Mouse (Mus musculus) liver, embryonic 14.5 days (tissue): Measurements from ENCODE around the gene Nol12. TPM values are rescaled to one million over a fixed set of nuclear protein-coding genes. Genes with fewer than 3 reads are reported as not detected.

Experiments used
- ATAC-seq: fragments of 200-750 bp; cut with Nextera tagmentation; 2 replicates; pipeline ENCODE4 v1.8.0; 2017; ENCODE audit warnings: moderate number of reproducible peaks, mild to moderate bottlenecking, moderate library complexity; ENCODE audit not compliant: insufficient read depth
- DNase-seq, 3 experiments: peaks; one replicate each; pipeline ENCODE4 v3.0.0-alpha.2; 2012 to 2013; ENCODE audit warnings: low read depth in 3 of 3, low spot score in 3 of 3
- H3K27ac ChIP-seq: fragments of 300-500 bp; sonication (generic); 2 replicates; pipeline ENCODE4 v1.5.1; 2014; ENCODE audit warnings: moderate library complexity, mild to moderate bottlenecking, control low read depth, inconsistent platforms
- H3K27me3 ChIP-seq: fragments of 300-500 bp; sonication (generic); 2 replicates; pipeline ENCODE4 v1.6.1; 2014; ENCODE audit warnings: mild to moderate bottlenecking, low read length, moderate library complexity; ENCODE audit not compliant: control insufficient read depth, insufficient read depth
- H3K36me3 ChIP-seq: fragments of 300-500 bp; sonication (generic); replicated peaks from 2 replicates; pipeline ENCODE4 v1.6.1; 2014; ENCODE audit warnings: low read depth; ENCODE audit not compliant: control insufficient read depth, insufficient read depth
- H3K4me1 ChIP-seq, 2 experiments: fragments of 200-500 bp in 1 of 2; fragments of 300-500 bp in 1 of 2; sonication (generic) in 1 of 2; replicated peaks; 2 replicates each; pipeline ENCODE4 v1.6.1; 2012 to 2014; ENCODE audit warnings: antibody characterized with exemption in 1 of 2, inconsistent platforms in 1 of 2, low read length in 1 of 2; ENCODE audit not compliant: control insufficient read depth in 2 of 2, insufficient read depth in 2 of 2
- H3K4me2 ChIP-seq: fragments of 300-500 bp; sonication (generic); 2 replicates; pipeline ENCODE4 v1.6.1; 2014; ENCODE audit warnings: low read depth, mild to moderate bottlenecking, control low read depth, moderate library complexity
- H3K4me3 ChIP-seq, 2 experiments: fragments of 200-500 bp in 1 of 2; fragments of 300-500 bp in 1 of 2; sonication (generic) in 1 of 2; 2 replicates each; pipeline ENCODE4 v1.5.1; 2012 to 2014; ENCODE audit warnings: low read depth in 2 of 2, low read length in 2 of 2, mild to moderate bottlenecking in 2 of 2, control low read depth in 1 of 2, inconsistent platforms in 1 of 2, moderate library complexity in 1 of 2; ENCODE audit not compliant: insufficient read depth in 1 of 2
- H3K9ac ChIP-seq: fragments of 300-500 bp; sonication (generic); replicated peaks from 2 replicates; pipeline ENCODE4 v1.6.1; 2014; ENCODE audit warnings: mild to moderate bottlenecking, control low read depth, moderate library complexity
- H3K9me3 ChIP-seq: fragments of 300-500 bp; sonication (generic); 2 replicates; pipeline ENCODE4 v1.6.1; 2016; ENCODE audit warnings: low read length, mixed read lengths; ENCODE audit not compliant: control insufficient read depth
- CTCF ChIP-seq: IDR thresholded peaks from 2 replicates; pipeline ENCODE4 v1.5.1; 2016; ENCODE audit warnings: antibody characterized with exemption, low read depth, control low read depth
- EP300 ChIP-seq: IDR thresholded peaks from 2 replicates; pipeline ENCODE4 v1.6.1; 2016; ENCODE audit warnings: antibody characterized with exemption, low read depth
- WGBS: fragments of 180-500 bp; shearing (Covaris S2); extraction: QIAGEN DNeasy Blood & Tissue Kit; methylation state at CpG from one replicate; pipeline ENCODE4 v1.1.7; 2014; ENCODE audit not compliant: insufficient replicate concordance; 5-methylcytosine and 5-hydroxymethylcytosine counted together
- polyA plus RNA-seq, 2 experiments: library from polyadenylated mRNA; depleted of rRNA in 1 of 2; stranded (reverse) in 1 of 2; unstranded in 1 of 2; fragments of >200 nt; fragmentation: Nextera tagmentation in 1 of 2; extraction: Ambion mirVana in 1 of 2; gene quantifications; 2 replicates each; pipeline versions ENCODE4 v1.2.1 to v1.2.3; 2012 to 2014

Gene Nol12
- polyA plus RNA-seq, 2 experiments, result 17.5 to 32.7 TPM

- WGBS, result under 1% methylated on average over 21 of the region's 21 CpGs
- H3K9ac ChIP-seq, result peak overlapping the region; percentile 76
- peak overlapping the region; percentile 94 for H3K4me2 ChIP-seq
- DNase-seq (peak; percentile 68 to 72 (median 68)), ATAC-seq (peak; percentile 64)
- H3K27me3 ChIP-seq, result no peaks in the 10 kb centered on the region
- H3K27ac ChIP-seq, result peak overlapping the region; percentile 60
- H3K36me3 ChIP-seq, result no peaks in the 10 kb centered on the region
- peaks cover 15 to 26% of the 10 kb centered on the region in 2 experiments for H3K4me1 ChIP-seq
- peak overlapping the region; percentile 64 to 92 for H3K4me3 ChIP-seq
- no peaks in the 10 kb centered on the region for H3K9me3 ChIP-seq
- TF ChIP-seq EP300 (no peak), CTCF (no peak)
Measured at GRCm38 (mm10) chr15:78983436-78984285, 48.9 kb downstream of the Nol12 start.

DNA sequence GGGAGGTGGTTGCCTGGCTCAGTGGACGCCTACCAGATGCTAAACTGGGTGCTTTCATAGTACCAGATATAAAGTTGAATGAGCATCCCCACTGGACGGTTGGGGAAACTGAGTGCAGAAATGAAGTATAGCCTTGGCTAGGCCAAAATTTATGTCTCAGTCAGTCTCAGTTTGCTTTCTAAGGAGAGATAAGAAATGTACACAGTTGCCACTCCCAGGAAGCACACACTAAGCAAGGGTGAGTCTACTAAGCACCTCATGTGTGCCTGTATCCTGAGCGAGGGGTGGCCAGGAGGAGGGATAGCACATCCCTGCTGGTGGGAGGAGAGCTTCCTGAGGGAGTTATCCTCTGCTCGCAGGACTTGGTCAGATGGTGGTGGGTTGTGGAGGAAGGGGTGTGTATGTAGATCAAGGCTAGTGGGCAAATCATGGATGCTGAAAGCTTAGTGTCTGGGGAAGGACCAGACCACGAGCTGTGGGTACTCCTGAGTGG is 49.6 kb downstream of the Nol12 start:
- peak overlapping the region; percentile 76 for H3K9ac ChIP-seq
- peak overlapping the region; percentile 4 for H3K27ac ChIP-seq
- H3K36me3 ChIP-seq, result no peaks in the 10 kb centered on the region
- H3K9me3 ChIP-seq, result no peaks in the 10 kb centered on the region
- peaks cover 14 to 21% of the 10 kb centered on the region in 2 experiments for H3K4me1 ChIP-seq
- H3K4me2 ChIP-seq, result peak overlapping the region; percentile 94
- WGBS, result 16% methylated on average over 5 of the region's 5 CpGs
- H3K27me3 ChIP-seq, result no peaks in the 10 kb centered on the region
- DNase-seq (no peak), ATAC-seq (no peak)
- TF ChIP-seq EP300 (no peak), CTCF (no peak)
- H3K4me3 ChIP-seq, result peak overlapping the region; percentile 64 to 92

DNA sequence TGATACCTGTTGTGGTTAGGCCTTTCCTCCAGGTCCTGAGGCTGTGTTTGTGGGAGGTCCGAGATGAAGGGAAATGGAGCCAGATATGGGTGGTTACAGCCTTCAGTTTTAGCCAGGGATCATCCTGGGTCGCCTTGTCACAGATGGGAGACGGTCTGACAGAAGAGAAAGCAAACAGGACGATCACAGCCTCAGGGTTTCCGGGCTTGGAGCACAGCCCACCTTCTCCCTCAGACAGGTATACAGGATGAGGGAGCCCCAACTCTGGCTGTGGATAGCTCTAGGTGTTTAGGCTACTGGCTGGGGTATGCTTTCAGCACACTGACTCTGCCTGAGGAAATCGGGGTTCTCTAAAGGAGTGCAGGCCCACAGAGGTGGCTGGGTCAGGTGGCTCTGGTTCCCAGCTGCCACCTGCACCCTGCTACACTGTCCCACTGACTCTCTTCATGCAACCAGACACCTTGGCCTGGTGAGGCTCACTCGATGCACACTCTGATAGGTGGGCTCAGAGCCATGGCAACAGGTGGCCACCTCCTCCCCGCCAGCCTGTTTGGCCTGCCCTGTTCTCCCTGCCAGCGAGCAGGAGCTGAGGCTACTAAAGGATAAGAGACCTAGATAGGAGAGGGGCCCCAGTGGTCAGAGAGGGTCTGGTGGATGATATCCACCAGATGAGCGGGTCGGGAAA is 51.9 kb downstream of the Nol12 start:
- Histone ChIP-seq H3K27ac (no peak overlapping the region), H3K4me2 (no peak overlapping the region), H3K9me3 (no peaks in the 10 kb centered on the region), H3K36me3 (peaks cover 5% of the 10 kb centered on the region; the same call in 1 of the 2 replicates), H3K4me1 (peaks cover 14 to 21% of the 10 kb centered on the region in 2 experiments), H3K4me3 (no peak overlapping the region), H3K27me3 (no peaks in the 10 kb centered on the region), H3K9ac (no peak overlapping the region)
- ATAC-seq, result no peak
- no peak for DNase-seq
- TF ChIP-seq CTCF (no peak), EP300 (no peak)
- WGBS, result 58% methylated on average over 11 of the region's 11 CpGs

DNA sequence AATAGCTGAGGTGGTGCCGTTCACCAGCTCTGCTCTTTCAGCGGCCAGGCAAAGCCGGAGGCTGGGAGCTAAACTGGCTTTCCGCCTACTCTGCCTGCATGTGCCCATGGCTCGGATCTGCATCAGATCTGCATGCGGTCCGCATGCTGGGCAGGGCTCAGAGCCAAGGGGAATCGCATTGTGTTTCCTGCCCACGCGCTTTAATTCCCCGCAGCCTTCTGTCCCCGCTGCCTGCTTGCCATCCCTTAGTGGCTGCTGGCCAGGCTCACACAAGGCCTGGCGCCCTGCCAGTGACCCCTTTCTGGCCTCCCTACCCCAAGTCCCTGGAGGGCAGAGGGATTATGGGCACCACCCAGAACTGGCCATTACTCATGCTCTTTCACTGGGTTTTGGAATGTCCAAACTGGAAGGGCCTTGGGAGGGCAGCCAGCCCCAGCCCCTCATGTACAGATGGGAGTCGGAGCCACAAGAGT is 53.8 kb downstream of the Nol12 start:
- H3K27me3 ChIP-seq, result no peaks in the 10 kb centered on the region
- H3K9ac ChIP-seq, result no peak overlapping the region
- H3K9me3 ChIP-seq, result no peaks in the 10 kb centered on the region
- ATAC-seq, result no peak
- no peak overlapping the region for H3K27ac ChIP-seq
- 92% methylated on average over 14 of the region's 14 CpGs for WGBS
- H3K4me3 ChIP-seq, result no peak overlapping the region
- H3K4me2 ChIP-seq, result no peak overlapping the region
- H3K36me3 ChIP-seq, result peaks cover 21% of the 10 kb centered on the region
- TF ChIP-seq CTCF (no peak), EP300 (no peak)
- H3K4me1 ChIP-seq, result peaks cover 10 to 13% of the 10 kb centered on the region in 2 experiments
- DNase-seq, result no peak
